Mouse (Mus musculus): ENCODE data around the gene Chdh.
A peak's percentile ranks its signal among the peaks of the same experiment; 100 is the strongest.

Gene Chdh

DNA sequence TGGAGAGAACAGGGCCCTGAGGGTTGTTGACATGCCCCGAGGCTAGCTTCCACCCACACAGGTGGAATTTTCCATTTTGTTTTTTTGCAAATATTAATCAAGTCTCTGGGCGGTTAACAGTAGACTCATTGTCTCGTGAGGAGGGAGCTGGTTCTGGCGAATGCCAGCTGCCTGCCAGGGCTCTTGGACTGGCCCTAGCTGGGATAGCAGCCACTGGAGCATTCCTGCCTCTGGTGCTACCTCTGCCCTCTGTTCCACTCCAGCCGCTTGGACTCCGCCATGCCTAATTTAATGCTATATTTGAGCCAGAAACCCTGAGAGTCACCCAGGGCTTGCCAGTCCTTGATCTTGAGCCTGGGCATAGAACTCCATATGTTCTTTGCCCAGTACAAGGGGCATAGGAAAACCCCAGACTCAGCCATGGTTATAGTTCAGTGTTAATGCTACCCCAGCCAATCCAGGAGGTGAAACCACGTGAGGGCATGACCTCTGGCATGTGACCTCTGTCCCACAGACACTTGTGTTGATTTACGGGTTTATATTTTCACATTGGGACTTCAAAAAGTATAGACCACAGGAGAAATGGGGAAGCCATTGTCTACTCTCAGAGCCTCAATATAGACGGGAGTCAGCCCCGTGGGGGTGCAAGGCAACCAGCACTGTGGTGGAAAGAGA is 3.2 kb downstream of the Chdh start:
- DNase-seq (ENCODE audit: low read depth, low spot score) = no peak

DNA sequence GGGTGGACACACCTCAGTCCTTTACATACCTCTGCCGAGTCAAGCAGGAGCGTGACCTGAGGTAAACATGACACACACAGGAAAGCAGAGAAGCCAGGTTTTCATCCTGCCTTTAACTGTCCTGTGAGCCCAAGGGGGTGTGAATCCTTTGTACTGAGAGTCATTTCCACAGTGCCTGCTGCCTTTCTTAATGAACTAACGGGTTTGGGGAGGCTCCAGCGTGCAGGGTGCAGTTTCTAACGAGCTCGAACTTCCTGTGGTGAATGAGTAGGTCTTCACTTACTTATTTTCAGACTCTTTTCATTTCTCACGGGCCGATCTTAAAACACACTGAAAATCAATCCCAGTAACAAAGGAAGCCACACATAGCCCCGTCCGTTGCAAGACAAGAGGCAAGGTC is 5.7 kb downstream of the Chdh start:
- no peak for DNase-seq (ENCODE audit: low read depth, low spot score)

DNA sequence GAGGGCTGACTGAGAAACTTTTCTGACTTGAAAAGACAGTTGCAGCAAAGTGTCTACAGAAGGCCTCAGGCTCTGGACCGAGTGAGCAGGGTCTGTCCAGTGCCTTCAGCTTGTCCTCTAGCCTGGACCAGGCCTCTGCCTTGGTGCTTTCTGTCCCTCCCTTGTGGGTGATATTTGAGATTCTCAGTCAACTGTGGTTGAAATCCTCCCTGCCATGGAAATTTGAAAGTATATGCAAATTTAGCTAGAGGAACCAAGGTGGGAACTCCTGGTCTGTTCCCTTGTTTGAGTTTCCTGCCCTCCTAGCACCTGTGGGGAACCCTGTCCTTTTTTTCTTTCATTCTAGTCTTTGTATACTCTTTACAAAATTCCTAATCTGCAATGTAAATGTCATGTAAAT is 6.2 kb downstream of the Chdh start:
- DNase-seq (ENCODE audit: low read depth, low spot score) = no peak

DNA sequence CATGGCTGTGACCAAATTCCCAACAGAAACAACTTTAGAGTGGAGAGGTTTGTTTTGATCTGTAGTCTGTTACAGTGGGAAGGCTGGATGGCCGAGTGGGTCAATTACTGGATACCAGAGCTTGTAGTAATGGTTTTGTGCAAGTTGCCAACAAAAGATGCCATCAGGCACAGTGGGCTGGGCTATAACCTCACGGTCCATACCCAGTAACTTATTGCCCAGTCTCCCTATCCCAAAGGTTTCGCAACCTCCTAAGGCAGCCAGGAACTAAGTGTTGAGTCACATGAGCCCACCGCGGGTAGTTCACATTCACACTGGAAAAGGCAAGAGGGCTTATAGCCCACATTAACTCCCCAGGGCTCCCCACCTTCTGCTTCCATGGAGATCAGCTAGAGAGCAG is 7.8 kb downstream of the Chdh start:
- DNase-seq (ENCODE audit: low read depth, low spot score) = no peak

DNA sequence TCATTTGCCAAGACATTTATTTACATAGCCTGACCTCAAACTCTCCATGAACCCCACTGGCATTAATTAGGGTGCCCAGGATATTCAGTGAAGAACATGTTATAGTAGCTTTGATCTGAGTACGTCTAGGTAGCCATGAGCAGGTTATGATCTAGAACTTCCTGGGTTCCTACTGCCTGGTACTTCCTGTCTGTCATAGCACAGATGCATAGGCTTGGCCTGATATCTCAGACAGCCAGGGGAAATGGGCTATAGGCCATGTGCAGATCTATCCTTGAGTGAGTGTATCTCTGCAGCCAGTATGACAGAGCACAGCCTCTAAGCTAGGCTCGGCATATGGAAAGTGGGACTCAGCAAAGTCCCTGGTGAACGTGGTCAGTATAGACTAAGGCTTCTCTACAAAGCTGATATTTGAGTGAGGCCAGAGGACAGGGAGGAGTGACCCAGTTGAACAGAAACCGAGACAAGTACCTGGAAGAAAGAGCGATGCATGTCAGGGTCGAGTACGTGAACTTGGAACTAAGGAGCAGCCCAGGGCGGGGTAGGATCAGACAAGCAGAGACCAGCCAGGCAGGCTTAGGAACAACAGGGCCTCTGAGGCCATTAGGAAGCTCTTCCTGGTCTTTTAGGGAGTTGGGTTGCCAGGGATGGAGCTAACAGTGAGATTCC is 9.1 kb downstream of the Chdh start:
- no peak for DNase-seq (ENCODE audit: low read depth, low spot score)

DNA sequence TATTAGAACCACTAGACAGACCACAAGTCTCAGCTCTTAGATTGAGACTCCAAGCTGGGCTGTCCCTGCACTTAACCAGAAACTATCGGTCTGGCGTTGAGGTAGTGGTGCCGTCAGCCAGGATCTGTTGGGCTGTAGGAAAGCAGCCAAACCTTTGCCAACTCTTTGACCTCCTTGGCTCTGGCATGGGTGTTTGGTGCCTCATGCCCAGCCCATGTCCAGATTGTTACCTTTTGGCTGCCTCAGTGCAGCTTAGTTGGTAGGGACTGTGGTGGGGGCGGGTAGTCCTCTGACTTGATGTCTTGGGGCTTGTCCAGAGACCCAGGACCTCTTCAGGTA is 9.6 kb downstream of the Chdh start:
- no peak for DNase-seq (ENCODE audit: low read depth, low spot score)

DNA sequence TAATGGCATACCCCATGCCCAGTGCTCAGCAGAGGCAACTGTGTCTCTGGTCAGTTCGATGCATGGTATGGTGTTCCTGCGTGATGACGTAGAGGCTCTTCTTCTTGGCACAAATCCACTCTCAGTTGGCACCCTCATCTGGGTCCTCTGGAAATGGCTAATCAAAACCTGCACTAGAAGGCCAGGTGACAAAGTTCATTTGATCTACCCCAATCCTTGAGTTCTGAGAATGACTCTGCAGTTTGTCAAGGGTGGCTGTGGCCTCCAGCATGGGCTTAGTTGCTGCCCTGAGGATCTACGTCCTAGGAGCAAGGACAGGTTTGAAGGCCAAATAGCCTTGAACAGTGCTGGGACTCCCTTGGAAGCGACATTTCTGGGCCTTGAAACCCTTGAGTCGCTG is 10.0 kb downstream of the Chdh start:
- no peak for DNase-seq (ENCODE audit: low read depth, low spot score)

DNA sequence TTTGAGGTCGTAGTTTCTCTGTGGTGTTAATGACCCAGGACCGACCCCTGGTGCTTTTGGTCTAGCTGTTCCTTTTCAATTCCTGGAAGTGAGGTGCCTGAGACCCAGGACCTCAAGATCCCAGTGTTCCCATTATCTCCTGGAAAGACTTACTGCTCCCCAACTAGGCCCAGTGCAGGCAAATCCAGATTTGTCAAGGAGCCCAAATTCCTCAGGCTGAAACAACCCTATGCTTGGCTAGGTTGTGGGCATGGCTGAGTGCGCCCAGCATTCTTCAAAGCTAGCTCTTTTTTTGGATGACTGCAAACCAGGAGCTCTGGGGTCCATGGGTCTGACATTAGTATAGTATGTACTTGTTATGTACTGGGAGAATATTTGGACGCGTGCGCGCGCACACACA is 10.6 kb downstream of the Chdh start:
- no peak for DNase-seq (ENCODE audit: low read depth, low spot score)

DNA sequence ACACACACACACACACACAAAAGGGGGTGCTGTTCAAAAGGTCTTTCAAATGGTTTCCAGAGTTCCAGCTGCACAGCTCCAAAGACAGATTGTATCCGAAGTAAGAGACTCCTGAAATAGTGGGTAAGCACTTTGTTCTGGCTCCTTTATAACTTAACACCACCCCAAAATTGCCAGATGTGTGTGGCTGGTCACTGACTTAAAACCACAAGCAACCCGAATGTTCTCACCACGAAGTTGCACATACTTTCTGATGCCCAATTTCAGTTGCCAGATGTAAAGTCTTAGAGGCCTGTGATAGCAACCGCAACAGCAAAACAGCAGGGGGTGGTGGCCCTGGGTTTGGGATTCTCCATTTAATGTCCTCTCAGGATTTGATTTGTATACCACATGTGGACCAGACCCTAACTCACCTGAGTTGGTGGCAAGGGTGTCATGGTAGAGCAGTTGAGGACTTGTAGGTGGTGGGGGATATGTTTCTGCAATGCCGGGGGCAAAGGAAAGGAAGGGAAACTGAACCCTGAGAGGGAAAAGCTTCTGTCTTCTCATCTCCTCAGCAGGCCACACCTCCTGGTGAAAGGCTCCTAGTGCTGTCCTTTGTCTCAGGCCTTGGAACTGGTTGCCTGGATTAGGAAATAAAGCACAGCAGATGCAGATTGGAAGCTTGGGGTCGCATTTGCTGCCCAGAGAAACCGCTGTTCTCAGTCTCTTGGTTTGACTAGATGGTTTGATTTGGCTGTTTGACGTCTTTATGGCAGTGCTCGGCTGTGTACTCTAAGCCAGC is 11.2 kb downstream of the Chdh start:
- DNase-seq (ENCODE audit: low read depth, low spot score) = no peak

DNA sequence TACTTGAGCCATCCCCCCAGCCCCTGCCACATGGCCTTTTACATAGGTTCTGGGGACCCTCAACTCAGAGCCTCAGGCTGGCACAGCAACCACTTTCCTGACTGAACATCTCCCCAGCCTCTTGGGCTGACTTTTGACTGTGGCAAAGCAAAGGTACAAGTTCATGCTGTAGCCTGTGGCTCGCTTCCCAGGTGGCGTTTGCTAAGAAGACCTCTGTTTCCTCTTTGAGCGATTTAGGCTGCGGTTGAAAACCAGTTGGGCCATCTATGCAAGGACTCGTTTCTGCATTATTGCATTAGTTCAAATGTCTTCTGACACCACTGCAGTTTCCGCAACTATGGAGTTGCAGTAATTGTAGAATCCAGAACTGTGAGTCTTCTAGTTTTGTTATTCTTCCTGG is 13.6 kb downstream of the Chdh start:
- no peak for DNase-seq (ENCODE audit: low read depth, low spot score)

DNA sequence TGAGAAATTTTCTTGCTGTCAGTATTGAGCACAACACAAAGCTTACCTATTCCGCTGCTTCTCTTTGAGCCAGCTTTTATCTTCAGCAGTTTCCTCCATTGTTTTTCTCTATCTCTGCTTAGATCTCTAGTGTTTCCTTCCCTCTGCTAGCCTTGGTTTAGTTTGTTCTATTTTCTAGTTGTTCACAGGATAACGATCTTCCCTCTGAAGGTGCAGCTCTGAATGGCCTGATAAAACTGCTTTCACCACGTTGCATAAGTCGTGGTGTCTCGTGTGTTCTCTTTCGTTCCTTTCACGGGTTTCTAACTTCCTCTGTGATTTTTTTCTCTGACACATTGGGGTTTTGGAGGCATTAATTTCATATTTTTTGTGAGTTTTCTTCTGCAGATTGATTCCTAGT is 15.6 kb downstream of the Chdh start:
- no peak for DNase-seq (ENCODE audit: low read depth, low spot score)

DNA sequence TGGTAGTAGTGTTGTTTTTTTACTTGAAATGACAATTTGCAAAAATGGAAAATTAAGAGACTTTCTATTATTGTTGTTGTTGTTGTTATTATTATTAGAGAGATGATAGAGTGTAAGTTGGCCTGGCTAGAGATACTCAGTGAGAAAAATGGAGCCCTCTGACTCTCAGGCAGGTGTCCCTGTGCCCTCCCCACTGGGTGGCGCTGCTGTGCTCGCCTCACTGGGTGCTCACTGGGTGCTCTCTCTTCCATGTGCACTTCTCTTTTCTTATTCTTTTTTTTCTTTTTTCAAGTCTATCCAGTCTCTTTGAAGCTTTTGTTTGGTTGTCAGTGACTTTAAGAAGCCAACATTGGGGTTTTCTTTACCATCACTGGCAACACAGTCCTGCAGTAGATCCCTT is 18.6 kb downstream of the Chdh start:
- peak; percentile 44 for DNase-seq (ENCODE audit: low read depth, low spot score)

DNA sequence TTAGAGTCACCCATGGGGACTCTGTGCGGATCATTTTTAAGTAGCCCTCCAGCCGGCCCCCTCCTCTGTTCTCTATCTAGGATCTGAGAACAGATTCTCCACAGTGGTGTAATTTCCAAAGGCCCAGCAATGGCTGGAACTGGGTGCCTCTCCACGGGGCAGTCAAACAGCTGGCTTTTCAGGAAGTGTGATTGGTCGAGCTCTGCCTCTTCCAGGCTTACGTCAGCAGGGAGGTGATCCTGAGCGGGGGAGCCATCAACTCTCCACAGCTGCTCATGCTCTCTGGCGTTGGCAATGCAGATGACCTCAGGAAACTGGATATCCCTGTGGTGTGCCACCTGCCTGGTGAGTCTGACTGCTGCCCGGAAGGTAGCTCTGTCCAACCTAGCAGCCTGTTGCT is 24.6 kb downstream of the Chdh start:
- no peak for DNase-seq (ENCODE audit: low read depth, low spot score)

DNA sequence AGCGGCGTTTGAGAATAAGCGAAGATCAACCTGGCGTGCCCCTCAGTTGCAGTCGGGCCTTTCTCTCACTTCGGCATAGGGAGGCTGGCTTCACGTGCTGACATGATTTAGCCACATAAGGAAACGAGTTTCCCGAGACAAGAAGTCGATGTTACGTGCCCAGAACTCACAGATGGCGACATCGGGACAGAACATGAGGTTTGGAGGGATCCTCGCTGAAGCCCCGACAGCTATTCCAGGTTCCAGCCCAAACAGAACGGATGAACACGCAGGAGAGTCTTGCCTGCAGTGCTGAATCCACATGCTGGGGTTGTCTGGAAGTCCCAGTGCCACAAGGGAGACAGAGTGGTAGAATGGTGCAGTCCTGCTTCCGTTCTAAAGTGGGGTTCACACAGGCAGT is 29.6 kb downstream of the Chdh start:
- DNase-seq (ENCODE audit: low read depth, low spot score) = no peak

DNA sequence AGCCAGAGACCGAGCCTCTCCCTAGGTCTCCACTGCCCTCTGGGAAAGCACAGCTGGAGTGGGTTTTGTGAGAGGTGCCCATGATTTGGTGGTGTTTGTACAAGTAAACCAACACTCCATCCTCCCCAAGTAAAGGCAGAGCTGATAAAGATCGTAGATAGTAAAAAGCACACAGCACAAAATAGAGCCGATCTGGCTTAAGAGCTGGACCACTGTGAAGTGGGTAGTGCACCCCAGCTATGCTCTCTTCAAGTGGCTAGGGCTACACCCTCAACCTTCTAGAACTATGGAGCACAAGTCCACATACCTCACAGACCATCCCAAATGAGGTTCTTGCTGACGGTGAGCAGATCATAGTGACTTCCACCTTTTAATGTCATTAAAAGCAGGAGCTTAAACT is 30.6 kb downstream of the Chdh start:
- DNase-seq (ENCODE audit: low read depth, low spot score) = no peak

DNA sequence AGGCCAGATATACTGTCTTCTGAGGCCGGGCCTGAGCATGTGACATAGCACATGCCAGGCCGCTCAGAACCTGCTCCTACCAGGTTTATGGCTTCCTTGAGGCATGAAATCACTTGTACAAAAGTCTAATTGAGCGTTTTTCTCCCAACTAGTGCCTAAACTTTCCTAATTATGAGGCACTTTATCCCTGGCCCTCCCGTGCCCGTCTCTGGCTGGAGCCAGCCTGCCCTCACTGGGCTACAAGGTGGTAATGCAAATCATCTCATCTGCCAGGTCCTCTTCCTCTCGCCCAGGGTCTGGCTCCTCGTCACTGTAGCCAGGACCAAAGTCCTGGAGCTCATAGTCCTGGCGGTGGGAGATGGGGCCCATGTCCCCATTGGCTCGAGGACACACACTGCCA is 33.0 kb downstream of the Chdh start:
- no peak for DNase-seq (ENCODE audit: low read depth, low spot score)

DNA sequence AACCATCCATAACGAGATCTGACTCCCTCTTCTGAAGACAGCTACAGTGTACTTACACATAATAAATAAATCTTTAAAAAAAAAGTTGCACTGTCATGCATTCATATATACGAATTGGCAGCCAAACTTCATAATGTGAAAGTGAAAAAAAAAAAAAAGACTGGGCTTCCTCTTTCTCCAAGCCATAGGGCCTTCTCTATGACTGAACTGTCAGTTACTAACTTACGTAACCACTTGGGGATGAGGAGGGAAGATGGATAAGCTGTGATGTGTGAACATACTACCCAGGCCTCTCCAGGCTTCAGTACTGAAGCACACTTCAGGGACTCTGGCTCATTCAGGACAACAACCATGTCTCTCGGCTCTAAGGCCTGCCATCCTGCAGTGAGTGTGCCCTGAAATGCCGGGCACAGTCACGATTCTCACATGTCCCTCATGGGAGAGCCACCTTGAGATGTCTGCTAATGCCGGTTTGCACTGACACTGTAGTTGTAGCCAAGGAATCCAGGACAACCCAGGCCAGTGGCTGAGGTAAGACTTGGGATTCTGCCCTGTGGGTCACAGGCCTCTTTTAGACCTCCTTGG is 34.6 kb downstream of the Chdh start:
- no peak for DNase-seq (ENCODE audit: low read depth, low spot score)

DNA sequence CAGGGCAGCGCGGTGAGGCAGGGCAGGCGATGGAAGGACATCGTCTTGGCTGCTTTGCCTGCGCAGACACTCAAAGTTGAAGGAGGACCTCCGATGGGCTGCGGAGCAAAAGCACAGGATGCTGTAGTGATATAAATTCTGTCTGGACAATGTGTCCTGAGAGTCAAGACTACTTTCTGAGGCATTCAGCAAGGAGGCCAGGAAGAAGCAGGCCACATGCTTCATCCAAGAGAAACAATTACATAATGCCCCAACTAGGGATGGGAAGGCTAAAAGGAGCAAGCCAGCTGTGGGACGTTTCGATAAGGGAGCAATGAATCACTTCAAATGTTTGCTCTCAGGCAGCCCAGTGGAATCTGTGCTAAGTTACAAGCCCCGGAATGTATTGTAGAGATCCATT is 36.4 kb downstream of the Chdh start:
- DNase-seq (ENCODE audit: low read depth, low spot score) = no peak

DNA sequence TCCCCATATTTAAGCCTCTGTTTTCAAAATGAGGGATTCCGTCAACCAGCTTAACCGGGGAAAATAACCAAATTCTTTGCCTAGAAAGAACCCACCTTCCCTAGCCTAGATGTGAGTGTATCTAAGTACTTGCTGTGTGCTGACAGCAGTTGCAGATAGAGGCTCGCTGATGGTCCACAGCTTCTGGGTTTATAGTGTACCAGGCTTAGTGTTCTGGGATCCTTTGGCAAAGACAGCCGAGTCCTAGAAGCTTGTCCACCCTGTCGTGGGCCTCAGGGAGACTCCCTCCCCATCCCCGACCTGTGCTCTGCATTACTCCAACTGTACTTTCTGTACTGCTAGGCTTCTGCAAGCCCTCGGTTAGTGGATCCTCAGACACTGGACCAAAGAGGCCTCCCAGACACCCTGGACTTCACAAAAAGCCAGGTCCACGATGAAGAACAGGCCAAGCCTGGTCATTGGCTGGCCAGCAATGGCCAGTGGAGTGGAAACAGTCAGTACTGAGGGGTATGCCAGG is 36.9 kb downstream of the Chdh start:
- no peak for DNase-seq (ENCODE audit: low read depth, low spot score)

DNA sequence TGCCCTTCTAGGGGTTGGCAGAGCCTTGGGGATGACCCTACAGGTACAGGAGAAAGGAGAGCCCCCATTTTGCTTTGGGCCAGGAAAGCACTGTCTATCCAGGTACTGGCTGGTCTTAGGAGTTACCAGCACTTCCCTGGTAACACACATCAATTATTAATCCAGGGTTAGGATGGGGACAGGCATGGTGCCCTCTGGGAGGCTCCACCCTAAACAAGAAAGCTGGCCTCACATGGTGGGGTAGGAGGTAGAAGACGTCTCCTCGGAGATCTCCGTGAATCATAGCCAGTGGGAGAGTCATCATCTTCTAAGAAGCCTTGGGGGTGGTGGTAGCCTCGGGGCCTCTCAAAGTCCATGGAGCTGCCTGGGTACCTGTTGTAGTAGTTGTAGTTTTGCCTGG is 38.2 kb downstream of the Chdh start:
- no peak for DNase-seq (ENCODE audit: low read depth, low spot score)

DNA sequence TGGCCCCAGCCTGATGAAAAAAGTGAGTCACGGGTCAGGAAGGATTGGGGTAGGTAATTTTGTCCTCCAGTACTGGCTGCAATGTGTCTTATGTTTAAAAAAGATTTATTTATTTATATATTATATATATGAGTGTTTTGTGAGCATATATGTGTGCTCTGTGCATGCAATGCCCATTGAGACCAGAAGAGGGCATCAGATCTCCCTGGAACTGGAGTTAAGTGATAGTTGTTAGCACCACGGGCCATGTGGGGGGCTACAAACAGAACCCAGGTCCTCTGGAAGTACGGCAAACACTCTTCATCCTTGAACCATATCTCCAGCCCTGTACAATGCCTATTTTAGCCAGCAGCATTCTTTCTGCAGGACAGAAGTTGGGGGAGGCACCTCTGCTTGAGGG is 39.2 kb downstream of the Chdh start:
- DNase-seq (ENCODE audit: low read depth, low spot score) = peak; percentile 40

DNA sequence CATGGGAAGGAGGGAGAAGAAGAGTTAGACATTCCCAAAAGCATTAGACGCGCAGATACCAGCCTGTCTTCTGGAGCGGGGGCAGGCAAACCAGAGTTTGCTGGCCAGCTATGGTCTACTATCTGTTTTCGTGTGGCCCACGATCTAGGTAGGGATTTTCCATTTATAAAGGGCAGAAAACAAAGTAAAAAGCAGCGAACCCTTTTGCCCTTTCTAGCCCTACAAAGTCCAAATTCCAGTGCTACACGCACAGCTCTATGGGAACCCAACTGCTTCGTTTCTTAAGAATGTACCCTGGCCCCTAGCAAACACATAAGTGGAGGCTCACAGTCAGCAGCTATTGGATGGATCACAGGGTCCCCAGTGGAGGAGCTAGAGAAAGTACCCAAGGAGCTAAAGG is 41.5 kb downstream of the Chdh start:
- no peak for DNase-seq (ENCODE audit: low read depth, low spot score)

DNA sequence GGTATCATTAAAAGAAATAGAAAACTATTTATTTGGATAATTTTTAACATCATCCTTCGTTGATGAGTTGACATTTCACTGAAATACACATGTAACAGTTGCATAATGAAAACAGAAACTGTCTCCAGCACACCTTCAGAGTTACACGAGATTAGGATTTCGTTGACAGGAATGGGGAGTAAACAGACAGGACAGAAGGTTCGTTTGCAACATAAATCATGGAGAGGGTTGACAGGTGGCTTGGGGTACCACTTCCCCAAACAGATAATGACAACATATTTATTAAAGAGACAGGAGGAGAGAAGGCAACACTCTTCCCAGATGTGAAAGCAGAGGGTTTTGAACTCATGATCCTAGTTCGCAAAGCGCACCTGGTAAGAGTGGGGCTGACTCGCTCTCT is 46.1 kb downstream of the Chdh start:
- DNase-seq (ENCODE audit: low read depth, low spot score) = no peak
